Mouse (Mus musculus) gastrocnemius, postnatal 14 days (tissue): ENCODE data around the gene Gm12253. TPM values are rescaled to one million over a fixed set of nuclear protein-coding genes. Genes with fewer than 3 reads are reported as not detected.

ENCODE experiments used
- DNase-seq: peaks from one replicate; pipeline ENCODE4 v3.0.0; 2021; ENCODE audit warnings: mixed read lengths
- intact Hi-C: fragments of 180-260 bp; cut with DNase I; formaldehyde crosslinking; loops from one replicate; pipeline ENCODE4 v1.15.1; 2025; ENCODE audit warnings: low total_unique reads
- long read RNA-seq, 2 experiments: library from polyadenylated mRNA; stranded (forward); transcript quantifications; one replicate each; pipeline ENCODE4 v2.0.0; 2021
- total RNA-seq, 2 experiments: library from RNA; stranded (reverse); gene quantifications; 2 replicates each; pipeline ENCODE4 v1.2.3; 2021

Gm12253 gene
- not detected for total RNA-seq
- long read RNA-seq, experiment 1 = 0 reads
- long read RNA-seq, experiment 2 = 0 reads

GRCm38 (mm10) chr11:58432259-58432658 is at the start of gene Gm12253:
Gene Gm12253 (plus strand): TSS chr11:58432559.
- intact Hi-C loops = no loop called here
- DNase-seq = no peak

GRCm38 (mm10) chr11:58399985-58400645 is 32.2 kb upstream of the Gm12253 start:
- DNase-seq = no peak
- intact Hi-C loops = loop anchor here (5.0 kb wide), 2 partner anchors 187 to 237 kb away; no protein-coding TSS in a partner anchor

GRCm38 (mm10) chr11:58400655-58401054 is 31.7 kb upstream of the Gm12253 start:
- no peak for DNase-seq
- intact Hi-C loops = loop anchor here (5.0 kb wide), 2 partner anchors 187 to 237 kb away; no protein-coding TSS in a partner anchor

- DNase-seq = peak; percentile 10
- intact Hi-C loops = no loop called here
Measured at GRCm38 (mm10) chr11:58408066-58408465, 24.3 kb upstream of the Gm12253 start.

GRCm38 (mm10) chr11:58418336-58418735 is 14.0 kb upstream of the Gm12253 start:
- intact Hi-C loops = no loop called here
- no peak for DNase-seq

- no peak for DNase-seq
- intact Hi-C loops = no loop called here
Measured at GRCm38 (mm10) chr11:58420815-58421214, 11.5 kb upstream of the Gm12253 start, which contains the start of gene 1810065E05Rik. Gene 1810065E05Rik (plus strand): TSS chr11:58421111.

- DNase-seq = no peak
- intact Hi-C loops = no loop called here
Measured at GRCm38 (mm10) chr11:58437866-58438265, 5.5 kb downstream of the Gm12253 start.

GRCm38 (mm10) chr11:58452759-58453158 is 20.4 kb downstream of the Gm12253 start, which contains the start of gene Lypd9:
Gene Lypd9 (minus strand): TSS chr11:58452923.
- intact Hi-C loops = no loop called here
- no peak for DNase-seq

- no peak for DNase-seq
- intact Hi-C loops = no loop called here
Measured at GRCm38 (mm10) chr11:58453592-58453991, 21.2 kb downstream of the Gm12253 start.

- intact Hi-C loops = no loop called here
- no peak for DNase-seq
Measured at GRCm38 (mm10) chr11:58462170-58462569, 29.8 kb downstream of the Gm12253 start, which contains the start of gene Olfr30. Gene Olfr30 (minus strand): TSS chr11:58462270.

Other genes starting within 250 kb of the Gm12253 start
- 1 to 10 TPM; 3.5 to 3.7 TPM for gene Igtp, start 233.0 kb upstream of the Gm12253 start, total RNA-seq
- 1 to 10 TPM; 4.8 to 5.5 TPM for gene Irgm2, start 232.9 kb upstream of the Gm12253 start, total RNA-seq
- not detected for gene 4930438A08Rik, start 157.8 kb upstream of the Gm12253 start, total RNA-seq
- 1 to 10 TPM; 2.7 to 3.4 TPM for gene Zfp692, start 125.5 kb upstream of the Gm12253 start, total RNA-seq
- 10 to 100 TPM; 43.0 to 45.1 TPM for gene Zfp672, start 102.2 kb upstream of the Gm12253 start, total RNA-seq
- gene Sh3bp5l, start 101.8 kb upstream of the Gm12253 start, total RNA-seq = 10 to 100 TPM; 22.9 to 26.2 TPM
- gene Lypd8, start 53.5 kb upstream of the Gm12253 start, total RNA-seq = not detected
- gene 1810065E05Rik, start 11.4 kb upstream of the Gm12253 start, total RNA-seq = not detected
- gene Lypd9, start 20.4 kb downstream of the Gm12253 start, total RNA-seq = not detected
- gene Olfr30, start 29.7 kb downstream of the Gm12253 start, total RNA-seq = not detected
- gene Olfr332, start 60.0 kb downstream of the Gm12253 start, total RNA-seq = not detected
- gene Olfr331, start 70.0 kb downstream of the Gm12253 start, total RNA-seq = not detected
- not detected for gene Olfr330, start 102.3 kb downstream of the Gm12253 start, total RNA-seq
- not detected for gene Olfr329-ps, start 113.9 kb downstream of the Gm12253 start, total RNA-seq
- gene Olfr328, start 123.1 kb downstream of the Gm12253 start, total RNA-seq = under 1 TPM in 1 of 2 experiments, not detected in 1; 0.07 TPM
- not detected for gene Olfr224, start 138.0 kb downstream of the Gm12253 start, total RNA-seq
- gene Olfr325, start 145.2 kb downstream of the Gm12253 start, total RNA-seq = not detected
- gene Olfr324, start 162.6 kb downstream of the Gm12253 start, total RNA-seq = not detected
- gene 2210407C18Rik, start 183.5 kb downstream of the Gm12253 start, total RNA-seq = not detected
- gene Olfr323, start 197.9 kb downstream of the Gm12253 start, total RNA-seq = not detected
- gene Trim58, start 207.9 kb downstream of the Gm12253 start, total RNA-seq = not detected
- not detected for gene Olfr322, start 226.2 kb downstream of the Gm12253 start, total RNA-seq
- gene Olfr320, start 248.5 kb downstream of the Gm12253 start, total RNA-seq = not detected